Mouse (Mus musculus): ENCODE measurements around the gene Fam229a. TPM values are rescaled to one million over a fixed set of nuclear protein-coding genes. Genes with fewer than 3 reads are reported as not detected.

Gene Fam229a
- polyA plus RNA-seq, 1 experiment, result 0.70 TPM

DNA sequence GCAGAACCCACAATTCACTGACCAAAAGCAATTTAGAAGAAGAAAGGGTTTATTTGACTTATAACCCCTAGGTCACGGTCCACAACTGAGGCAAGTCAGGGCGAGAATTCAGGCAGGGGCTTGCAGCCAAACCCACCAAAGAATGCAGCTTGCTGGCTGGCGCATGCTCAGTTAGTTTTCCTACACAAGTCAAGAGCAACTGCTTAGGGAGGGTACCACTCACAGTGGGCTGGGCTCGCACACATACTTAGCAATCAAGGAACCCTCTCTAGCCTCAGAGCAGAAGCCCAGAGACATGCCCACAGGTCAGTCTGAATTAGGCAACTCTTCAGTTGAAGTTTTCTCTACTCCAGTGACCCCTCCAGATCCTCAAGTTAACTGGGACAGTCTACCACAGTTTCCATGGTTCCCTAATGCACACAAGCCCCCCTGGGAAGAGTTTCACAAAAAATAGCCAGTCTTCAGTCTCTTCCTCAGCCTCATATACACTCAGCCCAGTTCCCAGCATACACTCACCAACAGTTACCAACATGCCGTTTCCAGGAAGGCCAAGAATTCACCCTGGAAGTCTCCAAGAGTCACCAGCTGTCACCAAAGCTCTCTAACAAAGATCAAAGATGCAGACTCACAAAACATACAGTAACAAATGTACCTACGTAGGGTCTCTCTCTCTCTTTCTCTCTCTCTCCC, 19.9 kb downstream of the Fam229a start:
- Histone ChIP-seq H3K27me3 (ENCODE audit: control insufficient read depth, insufficient read depth, low read length) (peaks cover 4% of the 10 kb centered on the region; the same call in 1 of the 2 replicates), H3K27ac (ENCODE audit: insufficient read depth, low read length) (no peak overlapping the region), H3K4me1 (ENCODE audit: control insufficient read depth, insufficient read depth, insufficient read length) (peaks cover 16% of the 10 kb centered on the region), H3K36me3 (ENCODE audit: control insufficient read depth, insufficient read depth, low read length) (no peaks in the 10 kb centered on the region), H3K4me3 (ENCODE audit: extremely low read depth, insufficient read depth, insufficient read length) (no peak overlapping the region)
- 82% methylated on average over 6 of the region's 6 CpGs for WGBS
- no peak for DNase-seq (ENCODE audit: low read depth in 1 of 2, low spot score in 2 of 2)
- no peak for TF ChIP-seq CTCF (IDR thresholded peaks at IDR 0.05; ENCODE audit: extremely low read depth, insufficient read depth, insufficient read length, insufficient replicate concordance)
- no peak for TF ChIP-seq POLR2A (IDR thresholded peaks at IDR 0.05; ENCODE audit: low read depth, low read length)

GRCm38 (mm10) chr4:129511413-129512096, 20.6 kb downstream of the Fam229a start:
- TF ChIP-seq CTCF (IDR thresholded peaks at IDR 0.05; ENCODE audit: extremely low read depth, insufficient read depth, insufficient read length, insufficient replicate concordance) (no peak), POLR2A (IDR thresholded peaks at IDR 0.05; ENCODE audit: low read depth, low read length) (no peak)
- WGBS, result 90% methylated on average over 6 of the region's 6 CpGs
- peaks cover 16% of the 10 kb centered on the region for H3K4me1 ChIP-seq (ENCODE audit: control insufficient read depth, insufficient read depth, insufficient read length)
- peaks cover 4% of the 10 kb centered on the region; the same call in 1 of the 2 replicates for H3K27me3 ChIP-seq (ENCODE audit: control insufficient read depth, insufficient read depth, low read length)
- DNase-seq (ENCODE audit: low read depth in 1 of 2, low spot score in 2 of 2), result no peak
- no peak overlapping the region for H3K27ac ChIP-seq (ENCODE audit: insufficient read depth, low read length)
- H3K36me3 ChIP-seq (ENCODE audit: control insufficient read depth, insufficient read depth, low read length), result no peaks in the 10 kb centered on the region
- H3K4me3 ChIP-seq (ENCODE audit: extremely low read depth, insufficient read depth, insufficient read length), result no peak overlapping the region

DNA sequence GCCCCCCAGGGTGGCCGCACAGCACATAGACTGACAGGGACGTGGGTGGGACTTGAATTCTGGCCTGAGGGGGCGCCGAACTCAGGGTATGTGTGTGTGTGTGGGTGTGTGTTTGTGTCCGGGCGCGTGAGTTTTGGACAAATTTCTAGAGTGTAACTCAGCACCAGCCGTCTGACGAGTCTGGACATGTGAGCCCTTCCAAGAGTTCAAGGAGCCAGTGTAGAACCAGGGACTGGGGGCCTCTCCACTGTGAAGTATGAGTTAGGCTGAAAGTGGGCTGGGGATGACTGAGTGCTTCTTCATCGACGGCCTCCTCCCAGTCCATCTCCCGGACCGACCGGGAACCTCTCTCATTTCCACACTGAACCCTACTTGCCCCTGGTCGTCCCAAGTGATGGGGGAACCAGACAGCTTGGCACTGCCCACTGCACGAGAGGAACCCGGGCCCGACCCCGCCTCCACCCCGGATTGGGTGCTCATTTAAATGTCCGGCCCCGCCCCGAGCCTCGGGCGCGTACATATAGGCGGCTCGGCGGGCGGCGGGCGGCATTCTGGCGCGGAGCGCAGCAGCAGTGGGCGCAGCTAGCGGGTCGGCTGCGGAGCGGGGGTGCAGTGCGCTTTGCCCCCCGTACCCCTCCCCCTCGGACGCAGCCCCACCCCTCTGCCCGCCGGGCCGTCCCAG, 22.2 kb downstream of the Fam229a start, which contains the start of gene Marcksl1:
TSS of gene Marcksl1 (plus strand) at position 496 of the 682 bp plus-strand sequence.
- peak; percentile 60 to 87 for DNase-seq (ENCODE audit: low read depth in 1 of 2, low spot score in 2 of 2)
- peaks cover 11% of the 10 kb centered on the region for H3K4me1 ChIP-seq (ENCODE audit: control insufficient read depth, insufficient read depth, insufficient read length)
- TF ChIP-seq POLR2A (IDR thresholded peaks at IDR 0.05; ENCODE audit: low read depth, low read length) (peak; percentile 77), CTCF (IDR thresholded peaks at IDR 0.05; ENCODE audit: extremely low read depth, insufficient read depth, insufficient read length, insufficient replicate concordance) (no peak)
- H3K36me3 ChIP-seq (ENCODE audit: control insufficient read depth, insufficient read depth, low read length), result peaks cover 11% of the 10 kb centered on the region
- WGBS, result 11% methylated on average over 47 of the region's 47 CpGs
- H3K27ac ChIP-seq (ENCODE audit: insufficient read depth, low read length), result no peak within 1 kb of the TSS; the same call in 1 of the 2 replicates
- H3K4me3 ChIP-seq (ENCODE audit: extremely low read depth, insufficient read depth, insufficient read length), result peak within 1 kb of the TSS; percentile 66
- peaks cover 4% of the 10 kb centered on the region; the same call in 1 of the 2 replicates for H3K27me3 ChIP-seq (ENCODE audit: control insufficient read depth, insufficient read depth, low read length)

- DNase-seq (ENCODE audit: low read depth in 1 of 2, low spot score in 2 of 2), result no peak
- Histone ChIP-seq H3K4me3 (ENCODE audit: extremely low read depth, insufficient read depth, insufficient read length) (peak overlapping the region; percentile 66), H3K27me3 (ENCODE audit: control insufficient read depth, insufficient read depth, low read length) (peaks cover 4% of the 10 kb centered on the region; the same call in 1 of the 2 replicates), H3K27ac (ENCODE audit: insufficient read depth, low read length) (no peak overlapping the region; the same call in 1 of the 2 replicates), H3K4me1 (ENCODE audit: control insufficient read depth, insufficient read depth, insufficient read length) (peaks cover 11% of the 10 kb centered on the region), H3K36me3 (ENCODE audit: control insufficient read depth, insufficient read depth, low read length) (peaks cover 17% of the 10 kb centered on the region)
- under 1% methylated on average over 57 of the region's 57 CpGs for WGBS
- TF ChIP-seq CTCF (IDR thresholded peaks at IDR 0.05; ENCODE audit: extremely low read depth, insufficient read depth, insufficient read length, insufficient replicate concordance), result no peak
- no peak for TF ChIP-seq POLR2A (IDR thresholded peaks at IDR 0.05; ENCODE audit: low read depth, low read length)
Measured at GRCm38 (mm10) chr4:129513891-129514290, 22.9 kb downstream of the Fam229a start.

DNA sequence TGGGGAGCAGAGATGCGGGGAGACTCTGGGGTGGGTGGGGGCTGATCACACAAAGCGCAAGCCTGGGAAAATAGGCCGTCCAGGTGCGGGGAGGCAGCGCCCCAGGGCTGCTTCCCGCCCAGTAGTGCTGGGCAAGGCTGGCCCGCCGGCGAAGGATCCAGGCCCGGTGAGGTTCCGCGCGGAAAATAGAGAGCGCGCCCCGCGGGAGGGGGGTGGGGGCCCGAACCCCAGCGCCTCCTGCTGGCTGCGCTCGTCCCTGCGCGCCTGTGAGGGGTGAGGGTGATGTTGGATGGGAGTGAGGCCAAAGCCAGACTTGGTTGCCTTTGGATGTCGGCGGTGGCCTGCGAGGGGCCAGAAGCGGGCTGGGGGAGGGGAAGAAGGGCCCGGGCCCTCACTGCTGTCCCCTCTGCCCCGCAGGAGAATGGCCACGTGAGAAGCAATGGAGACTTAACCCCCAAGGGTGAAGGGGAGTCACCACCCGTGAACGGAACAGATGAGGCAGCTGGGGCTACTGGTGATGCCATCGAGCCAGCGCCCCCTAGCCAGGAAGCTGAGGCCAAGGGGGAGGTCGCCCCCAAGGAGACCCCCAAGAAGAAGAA, 23.4 kb downstream of the Fam229a start:
- peaks cover 17% of the 10 kb centered on the region for H3K36me3 ChIP-seq (ENCODE audit: control insufficient read depth, insufficient read depth, low read length)
- DNase-seq (ENCODE audit: low read depth in 1 of 2, low spot score in 2 of 2), result peak in 1 of 2 experiments; percentile 57
- TF ChIP-seq POLR2A (IDR thresholded peaks at IDR 0.05; ENCODE audit: low read depth, low read length) (no peak), CTCF (IDR thresholded peaks at IDR 0.05; ENCODE audit: extremely low read depth, insufficient read depth, insufficient read length, insufficient replicate concordance) (peak; percentile 78)
- H3K4me3 ChIP-seq (ENCODE audit: extremely low read depth, insufficient read depth, insufficient read length), result peak overlapping the region; percentile 66
- 1% methylated on average over 35 of the region's 35 CpGs for WGBS
- H3K27me3 ChIP-seq (ENCODE audit: control insufficient read depth, insufficient read depth, low read length), result peaks cover 4% of the 10 kb centered on the region; the same call in 1 of the 2 replicates
- peaks cover 11% of the 10 kb centered on the region for H3K4me1 ChIP-seq (ENCODE audit: control insufficient read depth, insufficient read depth, insufficient read length)
- no peak overlapping the region; the same call in 1 of the 2 replicates for H3K27ac ChIP-seq (ENCODE audit: insufficient read depth, low read length)

DNA sequence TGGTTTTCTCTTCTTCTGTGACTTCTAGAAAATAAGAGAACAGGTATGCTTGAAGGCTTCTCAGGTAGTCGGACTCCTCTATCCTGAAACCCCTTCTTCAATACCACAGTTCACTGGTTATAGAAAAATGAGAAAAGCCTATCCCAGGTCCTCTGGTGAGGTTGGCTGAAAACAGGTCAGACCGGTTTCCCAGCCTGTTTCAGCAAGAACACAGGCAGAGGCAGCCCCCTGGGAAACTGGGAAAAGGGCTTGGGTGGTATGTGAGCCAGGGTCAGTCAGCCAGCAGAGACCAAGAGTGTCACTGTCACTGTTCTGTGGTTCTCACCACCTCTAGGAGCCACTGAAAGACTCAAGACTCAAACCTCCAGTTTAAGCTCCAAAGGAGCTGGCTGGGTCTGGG, 25.9 kb downstream of the Fam229a start:
- no peak for TF ChIP-seq CTCF (IDR thresholded peaks at IDR 0.05; ENCODE audit: extremely low read depth, insufficient read depth, insufficient read length, insufficient replicate concordance)
- H3K4me1 ChIP-seq (ENCODE audit: control insufficient read depth, insufficient read depth, insufficient read length), result peaks cover 11% of the 10 kb centered on the region
- no peak for DNase-seq (ENCODE audit: low read depth in 1 of 2, low spot score in 2 of 2)
- H3K27ac ChIP-seq (ENCODE audit: insufficient read depth, low read length), result no peak overlapping the region
- peaks cover 4% of the 10 kb centered on the region; the same call in 1 of the 2 replicates for H3K27me3 ChIP-seq (ENCODE audit: control insufficient read depth, insufficient read depth, low read length)
- H3K36me3 ChIP-seq (ENCODE audit: control insufficient read depth, insufficient read depth, low read length), result peaks cover 32% of the 10 kb centered on the region
- WGBS, result 78% methylated on average over 2 of the region's 2 CpGs
- no peak overlapping the region for H3K4me3 ChIP-seq (ENCODE audit: extremely low read depth, insufficient read depth, insufficient read length)
